Mouse (Mus musculus) embryonic fibroblast, embryonic 13.5 days (primary cell): ENCODE data around the gene Oas2.

Experiments used
- CTCF ChIP-seq: IDR thresholded peaks from 2 replicates; pipeline ENCODE4 v1.5.1; 2011; ENCODE audit warnings: mild to moderate bottlenecking, control low read depth, low read length, moderate library complexity, borderline replicate concordance; ENCODE audit not compliant: insufficient read depth
- POLR2A ChIP-seq: IDR thresholded peaks from 2 replicates; pipeline ENCODE4 v1.6.1; 2011; ENCODE audit warnings: low read depth, mild to moderate bottlenecking, control low read depth, low read length, moderate library complexity

DNA sequence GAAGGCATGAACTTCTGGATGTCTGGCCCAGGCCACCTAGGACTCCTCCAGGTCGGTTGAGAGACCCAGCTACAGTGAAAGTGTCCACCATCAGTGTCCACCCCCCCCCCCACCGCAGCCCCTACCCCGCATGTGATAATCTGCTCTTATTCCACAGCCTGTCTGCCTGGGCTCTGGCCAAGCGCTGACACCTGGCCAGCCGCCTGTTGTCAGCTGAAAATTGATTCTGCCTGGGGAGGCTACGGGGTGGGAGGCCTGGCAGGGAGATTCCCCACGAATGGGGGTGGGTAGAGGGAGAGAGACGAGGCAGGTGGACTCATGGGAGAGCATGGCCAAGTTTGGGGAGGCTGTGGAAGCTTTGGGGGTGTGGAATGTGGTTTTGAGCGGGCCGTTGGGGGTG, 32.5 kb downstream of the Oas2 start:
- TF ChIP-seq CTCF (no peak), POLR2A (no peak)
